Mouse (Mus musculus) adrenal gland, postnatal 36 days (tissue): ENCODE measurements at regions not wholly inside any gene's neighbourhood (a gene's known extent, or its start where the extent isn't known, plus 50 kb on each side); places are given as distances from the start of the nearest gene placed in this dataset.
A peak's percentile ranks its signal among the peaks of the same experiment; 100 is the strongest.

Source experiments
- DNase-seq, 2 experiments: peaks; one replicate each; pipeline ENCODE4 v3.0.0; 2021; ENCODE audit warnings: mixed read lengths in 1 of 2

GRCm38 (mm10) chr6:36004701-36005100 lies 383.2 kb upstream of the Chrm2 start:
- peak in 1 of 2 experiments; percentile 35 for DNase-seq

- DNase-seq: no peak
These were observed 385.8 kb upstream of the Chrm2 start for GRCm38 (mm10) chr6:36002090-36002489.

GRCm38 (mm10) chr6:35988891-35989290 lies 399.0 kb upstream of the Chrm2 start:
- DNase-seq: peak in 1 of 2 experiments; percentile 2

DNA sequence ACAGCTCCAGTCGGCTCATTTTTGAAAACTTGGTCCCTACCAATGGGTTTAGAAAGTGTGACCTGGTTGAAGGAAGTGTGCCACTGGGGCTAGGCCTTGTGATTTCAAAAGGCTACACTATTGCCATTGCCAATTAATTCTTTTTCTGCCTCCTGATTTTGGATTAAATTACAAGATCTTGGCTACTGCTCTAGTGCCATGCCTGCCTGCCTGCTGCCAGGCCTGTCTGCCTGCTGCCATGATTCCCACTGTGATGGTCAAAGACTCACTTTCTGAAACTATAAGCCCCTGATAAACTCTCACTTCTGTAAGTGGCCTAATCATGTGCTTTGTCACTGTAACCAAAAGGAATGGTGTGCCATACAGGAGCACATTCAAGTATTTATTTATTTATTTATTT lies 400.4 kb upstream of the Mtpn start:
- no peak for DNase-seq

DNA sequence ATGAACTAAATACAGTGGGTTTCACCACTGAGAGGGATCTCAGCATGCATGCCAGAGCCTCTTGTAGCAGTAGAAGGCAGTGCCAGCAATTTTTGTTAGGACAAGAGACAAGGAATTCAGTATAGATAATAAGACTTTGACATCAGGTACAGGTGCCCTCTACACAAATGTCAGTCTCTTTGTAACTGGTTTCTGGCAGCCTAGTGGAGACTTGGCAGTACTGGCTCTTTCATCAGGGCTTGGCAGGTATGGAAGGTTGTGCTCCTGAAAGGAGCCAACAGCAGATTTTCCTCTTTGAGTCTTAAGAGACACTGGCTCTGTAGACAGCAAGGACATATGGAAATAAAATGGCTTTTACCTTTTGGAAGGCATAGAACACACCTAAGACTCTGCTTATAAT lies 384.5 kb upstream of the Mtpn start:
- DNase-seq: no peak

DNA sequence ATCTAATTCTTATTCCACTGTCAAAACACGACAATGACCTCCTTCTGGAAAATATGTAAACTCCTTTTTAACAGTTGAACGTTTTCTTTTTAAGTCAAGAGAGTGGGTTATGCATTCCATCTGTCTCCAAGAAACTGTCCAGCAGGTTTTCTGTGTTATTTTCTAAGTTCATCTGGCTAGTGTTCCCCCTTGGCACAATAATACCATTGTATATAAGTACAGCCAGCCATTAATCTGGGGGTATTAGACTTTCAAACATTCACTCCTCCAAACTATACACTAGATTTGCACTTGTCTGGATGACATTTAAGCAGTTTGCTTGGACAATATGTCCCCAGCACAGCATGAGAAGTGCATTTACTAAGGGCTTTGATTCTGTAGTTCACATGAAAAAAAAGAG lies 358.3 kb upstream of the Mtpn start:
- no peak for DNase-seq

GRCm38 (mm10) chr6:35895692-35896091 lies 356.0 kb upstream of the Mtpn start:
- no peak for DNase-seq

DNA sequence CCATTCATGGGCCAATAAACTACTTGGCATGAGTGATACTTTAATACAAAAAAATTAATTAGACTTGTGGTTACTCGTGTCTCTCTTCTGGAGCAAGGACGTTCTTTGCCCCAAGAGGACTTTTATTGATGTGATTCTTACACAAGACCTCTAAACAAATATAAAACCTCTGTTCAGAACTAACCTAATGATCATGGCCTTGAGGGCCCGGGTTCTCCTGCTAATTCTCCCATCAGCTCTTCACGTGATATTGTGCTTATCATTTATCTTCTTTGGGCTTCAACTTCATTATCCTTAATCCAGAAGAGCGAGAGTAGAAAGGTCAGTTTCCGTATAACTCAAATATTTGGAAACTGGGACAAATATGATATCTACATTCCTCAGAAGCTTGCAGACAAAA lies 335.0 kb upstream of the Mtpn start:
- DNase-seq: no peak

GRCm38 (mm10) chr6:35871388-35871787 lies 331.7 kb upstream of the Mtpn start:
- no peak for DNase-seq

GRCm38 (mm10) chr6:35864218-35864617 lies 324.5 kb upstream of the Mtpn start:
- no peak for DNase-seq

GRCm38 (mm10) chr6:35853993-35854392 lies 314.3 kb upstream of the Mtpn start:
- no peak for DNase-seq

DNA sequence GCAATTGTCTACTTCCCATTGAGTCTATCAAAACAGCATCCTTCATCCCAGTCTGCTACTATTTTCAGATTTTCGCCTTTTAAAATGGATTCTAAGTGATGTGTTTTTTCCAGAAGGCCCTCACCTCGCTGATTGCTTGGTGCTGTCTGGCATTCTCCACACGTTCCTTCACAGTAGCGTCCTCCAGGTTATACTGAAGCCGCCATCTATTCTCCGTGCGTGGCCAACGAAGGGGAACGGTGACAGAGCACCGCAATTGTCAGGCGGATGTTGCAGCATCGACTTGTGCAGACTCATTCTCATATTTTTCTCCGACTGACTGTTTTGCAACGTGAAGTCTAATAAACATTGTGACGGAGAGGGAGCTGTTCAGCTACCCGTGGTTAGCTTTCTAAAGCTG lies 277.0 kb upstream of the Mtpn start:
- no peak for DNase-seq

- no peak for DNase-seq
These were observed 274.8 kb upstream of the Mtpn start for GRCm38 (mm10) chr6:35814476-35814875.

DNA sequence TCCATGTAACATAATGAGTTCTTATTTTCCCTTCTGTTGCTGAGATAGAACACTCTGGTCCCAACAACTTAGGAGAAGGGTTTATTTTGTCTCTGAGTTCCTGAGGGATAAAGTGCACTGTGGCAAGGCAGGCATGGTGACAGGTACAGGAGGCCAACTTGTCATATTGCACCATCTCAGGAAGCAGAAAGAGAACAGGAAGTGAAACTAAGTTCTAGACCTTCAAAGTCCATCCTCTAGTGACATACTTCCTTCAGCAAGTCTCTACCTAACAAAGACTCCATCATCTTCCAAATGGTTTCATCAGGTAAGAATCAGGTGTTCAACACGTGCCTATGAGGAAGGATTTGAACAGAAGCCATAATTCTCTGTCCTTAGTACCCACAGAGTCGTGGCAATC lies 266.1 kb upstream of the Mtpn start:
- DNase-seq: no peak

DNA sequence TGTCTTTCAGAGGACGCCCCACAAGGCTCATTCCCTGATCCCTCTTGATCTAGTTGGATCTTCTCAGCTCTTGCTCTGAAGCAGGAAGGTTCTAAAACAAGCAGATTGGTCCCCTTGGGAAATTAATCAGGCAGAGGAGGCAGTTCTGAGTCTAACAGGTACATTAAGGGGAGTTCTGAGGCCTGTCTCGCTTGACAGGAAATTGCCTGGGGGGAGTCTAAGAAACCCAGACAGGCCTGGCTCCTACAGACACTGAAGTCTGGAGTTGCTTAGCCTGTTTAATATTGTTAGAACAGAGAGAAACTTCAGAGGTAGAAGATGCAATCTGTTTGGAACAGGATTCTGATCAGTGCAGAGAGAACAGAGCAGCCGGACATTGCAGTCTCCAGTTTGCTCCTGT lies 264.4 kb upstream of the Mtpn start:
- DNase-seq: no peak

GRCm38 (mm10) chr6:35779706-35780105 lies 240.0 kb upstream of the Mtpn start:
- no peak for DNase-seq

GRCm38 (mm10) chr6:35770907-35771306 lies 231.2 kb upstream of the Mtpn start:
- DNase-seq: no peak

DNA sequence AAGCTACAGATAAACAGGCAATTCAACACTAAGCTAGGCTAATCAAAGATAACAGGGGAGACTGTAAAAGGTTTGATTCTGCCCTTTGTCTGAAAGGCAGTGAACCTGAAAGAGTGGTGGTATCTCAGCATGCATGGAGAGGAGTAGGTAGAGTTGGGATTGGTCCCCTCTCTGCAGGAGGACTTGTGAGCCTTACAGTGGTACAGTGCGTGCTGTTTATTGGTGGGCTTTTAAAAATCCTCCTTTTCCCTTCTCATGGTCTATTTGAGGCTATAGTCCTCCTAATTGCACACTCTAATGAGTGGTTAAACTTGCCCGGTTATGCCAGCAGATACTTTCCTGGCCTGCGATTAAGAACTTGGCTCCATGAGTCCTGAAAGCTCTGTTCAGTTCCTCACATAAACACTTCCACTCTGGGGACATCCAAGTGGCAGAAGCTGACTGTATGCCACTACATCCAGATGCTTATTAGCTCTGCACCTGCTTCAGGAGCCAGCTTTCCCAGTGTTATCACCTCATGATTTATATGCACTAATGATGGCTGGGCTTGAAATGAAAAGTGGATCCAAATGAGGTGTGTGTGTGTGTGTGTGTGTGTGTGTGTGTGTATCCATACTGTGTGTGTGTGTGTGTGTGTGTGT lies 220.0 kb upstream of the Mtpn start:
- DNase-seq: no peak

GRCm38 (mm10) chr6:35746034-35746433 lies 206.3 kb upstream of the Mtpn start:
- DNase-seq: no peak

DNA sequence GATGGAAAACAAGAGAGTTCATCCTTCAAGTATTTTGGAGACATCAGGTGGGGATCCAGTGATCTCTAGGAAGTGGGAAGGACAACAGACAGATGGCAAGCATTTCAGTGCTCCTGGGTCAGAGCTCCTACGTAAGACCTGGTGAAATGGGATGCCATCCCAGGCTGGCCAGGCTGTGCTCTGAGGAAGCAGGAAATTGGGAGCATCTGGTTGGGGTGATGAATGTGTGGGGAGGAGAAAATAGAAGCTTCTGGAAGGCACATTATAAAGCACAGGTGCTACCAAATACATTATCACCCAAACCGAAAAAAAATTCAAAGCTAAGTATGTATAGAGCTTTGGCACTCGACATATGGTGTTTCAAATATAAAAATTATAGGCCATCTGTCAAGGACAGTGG lies 165.9 kb upstream of the Mtpn start:
- no peak for DNase-seq

DNA sequence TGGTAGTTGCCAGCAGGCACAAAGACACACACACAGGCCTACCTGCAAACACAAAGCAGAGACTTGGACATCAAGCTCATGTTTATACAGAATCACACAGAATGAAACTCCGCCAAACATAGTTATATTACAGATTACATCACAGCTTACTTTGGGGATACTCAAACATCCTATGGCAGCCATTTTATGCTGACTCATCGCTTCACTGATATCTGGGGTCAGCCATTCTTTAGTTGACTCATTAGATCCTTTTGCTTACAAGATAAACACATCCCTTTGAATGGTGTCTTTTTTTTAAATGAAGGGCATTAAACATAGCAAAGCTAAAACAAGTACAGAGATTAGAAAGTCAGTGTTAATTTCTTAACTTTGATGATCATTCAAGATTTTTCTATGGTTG lies 127.4 kb upstream of the Mtpn start:
- no peak for DNase-seq

GRCm38 (mm10) chr6:35651401-35651800 lies 111.7 kb upstream of the Mtpn start:
- no peak for DNase-seq

DNA sequence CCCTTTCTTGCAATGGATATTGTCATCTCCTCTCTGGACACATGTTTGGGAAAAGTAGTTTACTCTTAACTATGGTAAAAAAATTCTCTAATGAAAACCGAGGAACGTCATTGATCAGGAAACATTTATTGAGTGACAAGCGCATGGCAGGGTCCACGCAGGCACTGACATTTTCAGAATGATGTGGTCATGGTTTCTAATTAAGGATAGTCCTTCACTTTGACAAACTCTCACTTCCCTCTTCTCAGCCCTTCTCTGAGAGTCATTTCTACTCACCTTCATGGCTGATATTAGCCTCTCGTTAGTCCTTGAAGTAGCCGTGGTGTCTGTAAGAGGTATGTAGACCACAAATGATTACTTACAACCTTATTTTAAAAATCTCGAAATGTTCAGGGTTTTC lies 105.5 kb upstream of the Mtpn start:
- DNase-seq: no peak

- DNase-seq: no peak
These were observed 101.0 kb upstream of the Mtpn start for GRCm38 (mm10) chr6:35640672-35641071.

DNA sequence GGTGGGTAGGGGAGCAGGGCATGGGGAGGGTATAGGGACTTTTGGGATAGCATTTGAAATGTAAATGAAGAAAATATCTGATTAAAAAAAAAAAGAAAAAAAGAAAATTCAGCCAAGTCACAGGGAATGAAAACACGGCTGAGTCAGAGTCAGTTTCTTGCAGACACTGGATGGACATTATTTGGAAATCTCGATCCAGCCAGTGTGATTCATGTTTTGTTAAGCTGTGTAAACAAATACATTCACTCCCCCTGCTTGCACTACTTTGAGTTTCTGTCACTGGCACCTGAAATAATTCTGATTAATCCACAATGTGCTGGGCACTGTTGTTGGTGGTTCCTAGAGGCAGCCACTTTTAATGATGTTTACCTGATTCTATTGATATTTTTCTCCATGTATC lies 68.6 kb upstream of the Mtpn start:
- DNase-seq: no peak
